17 mouse cellular contexts compared by ENCODE assay signal in genomic region chr1:57512516-57512915, GRCm38 (mm10).
DNase-seq lines count a peak whose midpoint lies in the region.
"Had no signal": no experiment of that assay in that cellular context is flagged by ENCODE, and none has a peak within 500 bp of the region (broad histone marks: within the 10 kb centered on the region; RNA-seq: fewer than 3 reads in every experiment).

No protein-coding gene starts in this region.

- DNase-seq in heart, adult 11 months = peak; percentile 70
- DNase-seq in heart, postnatal 4 days = no peak
- DNase-seq in NIH3T3 (ENCODE audit: low read depth) = peak; percentile 59
- peak; percentile 17 for DNase-seq in brain, adult 2 months (ENCODE audit: low read depth, low spot score)
- no peak for DNase-seq in right cerebral cortex, postnatal 36 days (ENCODE audit: low spot score in 2 of 2)
- DNase-seq in ovary, postnatal 36 days (ENCODE audit: low spot score) = no peak
- DNase-seq: adrenal gland, adult 8-10 months; adrenal gland, postnatal 14 days; adrenal gland, postnatal 36 days; cerebellum, adult 11 months; cerebellum, adult 18-20 months; cerebellum, adult 8-10 months; cerebellum, adult 9-11 months; cerebellum, postnatal 14 days; cerebellum, postnatal 36 days; embryo, embryonic 11 days; forebrain, postnatal 0 days had no signal

Comparison
In these comparisons a context has a peak if more than half of its experiments do, and no peak if none do; other contexts are left out.
1. DNase-seq: peak in heart, adult 11 months (single experiment), NIH3T3 (single experiment) and brain, adult 2 months (single experiment); none in heart, postnatal 4 days (single experiment), right cerebral cortex, postnatal 36 days (0 of 2) and ovary, postnatal 36 days (single experiment).